Comparison of ENCODE assay signal across 24 mouse cellular contexts in genomic region chr14:43277468-43277867, GRCm38 (mm10). TPM values are rescaled to one million over a fixed set of nuclear protein-coding genes. Genes with fewer than 3 reads are reported as not detected.
A peak's percentile ranks its signal among the peaks of the same experiment; 100 is the strongest.
DNase-seq lines count a peak whose midpoint lies in the region.
"Not testable (repeated sequence)": the region's sequence is repeated elsewhere in the genome, so short reads cannot be mapped to it uniquely, and the experiment has no call there.
"Had no signal": no experiment of that assay in that cellular context is flagged by ENCODE, and none has a peak within 500 bp of the region (broad histone marks: within the 10 kb centered on the region; RNA-seq: fewer than 3 reads in every experiment).

No protein-coding gene starts in this region.

- H3K27ac ChIP-seq in heart, embryonic 10.5 days = not testable (repeated sequence)

- not testable (repeated sequence) for H3K4me1 ChIP-seq in heart, embryonic 10.5 days

- H3K27me3 ChIP-seq in heart, embryonic 10.5 days (ENCODE audit: insufficient read depth, poor library complexity, severe bottlenecking) = not testable (repeated sequence)

- not testable (repeated sequence) for H3K4me3 ChIP-seq in heart, embryonic 10.5 days

- DNase-seq in R1 (ENCODE audit: low read depth, low spot score) = peak; percentile 0
- DNase-seq in gastrocnemius, postnatal 25 days = peak; percentile 13
- peak; percentile 25 for DNase-seq in heart, embryonic 10.5 days (ENCODE audit: low spot score)
- DNase-seq in layer of hippocampus, adult 11-12 months (ENCODE audit: low spot score) = peak; percentile 9
- DNase-seq in lung, postnatal 36 days = peak; percentile 1
- peak; percentile 5 for DNase-seq in thymus, postnatal 14 days

- 60% methylated on average over 2 of the region's 2 CpGs for WGBS in heart, embryonic 10.5 days

- H3K36me3 ChIP-seq in heart, embryonic 10.5 days = not testable (repeated sequence)

- H3K9me3 ChIP-seq in heart, embryonic 10.5 days = not testable (repeated sequence)

RNA-seq across cellular contexts. Expression of gene Gm9732, which starts 2.6 kb away (rescaled TPM):
- total RNA-seq in gastrocnemius, postnatal 25 days (2021) = not detected
- polyA plus RNA-seq in heart, embryonic 10.5 days (2016; fragmentation: Nextera tagmentation; extraction: Ambion mirVana) = not detected in 2 replicates
- total RNA-seq: adrenal gland, adult 2 months; adrenal gland, postnatal 10 days; adrenal gland, postnatal 25 days; adrenal gland, postnatal 4 days; common myeloid progenitor, adult 5-6 weeks had no signal
- polyA plus RNA-seq: adrenal gland, adult 2 months; brain, embryonic 14.5 days; embryonic facial prominence, embryonic 11.5 days; embryonic facial prominence, embryonic 13.5 days; embryonic facial prominence, embryonic 15.5 days; erythroblast, embryonic 14.5 days; forebrain, embryonic 10.5 days; forebrain, embryonic 14.5 days; forebrain, embryonic 16.5 days had no signal

RNA-seq across cellular contexts. Expression of gene Gm8127, which starts 16.2 kb away (rescaled TPM):
- not detected for total RNA-seq in gastrocnemius, postnatal 25 days (2021)
- polyA plus RNA-seq in heart, embryonic 10.5 days (2016; fragmentation: Nextera tagmentation; extraction: Ambion mirVana) = not detected in 2 replicates
- total RNA-seq: adrenal gland, adult 2 months; adrenal gland, postnatal 10 days; adrenal gland, postnatal 25 days; adrenal gland, postnatal 4 days; CH12.LX; common myeloid progenitor, adult 5-6 weeks; G1E had no signal
- polyA plus RNA-seq: adrenal gland, adult 2 months; brain, embryonic 14.5 days; CD4-positive, CD25-positive, alpha-beta regulatory T cell, adult 4 months; embryonic facial prominence, embryonic 11.5 days; embryonic facial prominence, embryonic 13.5 days; embryonic facial prominence, embryonic 15.5 days; erythroblast, embryonic 14.5 days; forebrain, embryonic 10.5 days; forebrain, embryonic 12.5 days; forebrain, embryonic 14.5 days; forebrain, embryonic 16.5 days; G1E; Patski had no signal

RNA-seq across cellular contexts. Expression of gene Gm8126, which starts 19.0 kb away (rescaled TPM):
- not detected for total RNA-seq in gastrocnemius, postnatal 25 days (2021)
- not detected in 2 replicates for polyA plus RNA-seq in heart, embryonic 10.5 days (2016; fragmentation: Nextera tagmentation; extraction: Ambion mirVana)
- total RNA-seq: adrenal gland, adult 2 months; adrenal gland, postnatal 25 days; common myeloid progenitor, adult 5-6 weeks had no signal
- polyA plus RNA-seq: adrenal gland, adult 2 months; brain, embryonic 14.5 days; CD4-positive, CD25-positive, alpha-beta regulatory T cell, adult 4 months; embryonic facial prominence, embryonic 11.5 days; embryonic facial prominence, embryonic 13.5 days; embryonic facial prominence, embryonic 15.5 days; forebrain, embryonic 10.5 days; forebrain, embryonic 12.5 days; forebrain, embryonic 14.5 days; forebrain, embryonic 16.5 days; G1E had no signal

RNA-seq across cellular contexts. Expression of gene Gm8122, which starts 42.4 kb away (rescaled TPM):
- total RNA-seq in gastrocnemius, postnatal 25 days (2021) = not detected
- not detected in 2 replicates for polyA plus RNA-seq in heart, embryonic 10.5 days (2016; fragmentation: Nextera tagmentation; extraction: Ambion mirVana)
- total RNA-seq: adrenal gland, adult 2 months; adrenal gland, postnatal 10 days; adrenal gland, postnatal 25 days; adrenal gland, postnatal 4 days; CH12.LX; common myeloid progenitor, adult 5-6 weeks; G1E had no signal
- polyA plus RNA-seq: adrenal gland, adult 2 months; brain, embryonic 14.5 days; CD4-positive, CD25-positive, alpha-beta regulatory T cell, adult 4 months; embryonic facial prominence, embryonic 11.5 days; embryonic facial prominence, embryonic 13.5 days; embryonic facial prominence, embryonic 15.5 days; erythroblast, embryonic 14.5 days; forebrain, embryonic 10.5 days; forebrain, embryonic 12.5 days; forebrain, embryonic 14.5 days; forebrain, embryonic 16.5 days; G1E; Patski had no signal
